Mouse (Mus musculus) kidney, adult 10 weeks (tissue): ENCODE results near the gene Vmn2r79. TPM values are rescaled to one million over a fixed set of nuclear protein-coding genes. Genes with fewer than 3 reads are reported as not detected.

Experiments used
- polyA plus RNA-seq: library from polyadenylated mRNA; stranded (reverse); fragments of 350-450 nt; fragmentation: Illumina TruSeq; extraction: RNeasy Lipid Tissue Mini Kit (QIAGEN cat#74804); gene quantifications from one replicate; pipeline ENCODE4 v1.2.3, GENCODE M21; 2014; ENCODE audit warnings: low read depth, low replicate concordance

The Vmn2r79 gene
- not detected for polyA plus RNA-seq

DNA sequence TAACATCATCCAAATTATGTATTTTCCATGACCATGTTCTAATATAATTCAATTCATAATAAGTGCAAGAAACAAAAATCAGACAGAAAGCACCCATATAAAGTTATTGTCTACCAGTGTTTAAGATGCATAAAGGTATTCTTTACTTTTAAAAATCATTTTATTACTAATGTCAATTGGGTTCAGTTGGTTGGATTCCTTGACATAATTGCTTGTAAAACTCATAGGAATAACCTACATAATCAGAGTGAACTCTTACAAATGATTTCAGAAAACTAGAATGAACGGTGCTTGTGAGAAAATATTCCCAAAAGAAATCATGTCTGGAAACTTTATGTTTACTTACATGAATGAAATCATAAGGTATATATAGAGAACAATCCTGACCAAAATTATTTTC lies at the start of gene Vmn2r79:
TSS of gene Vmn2r79 (plus strand) at position 301 of the 400 bp plus-strand sequence.

Other genes starting within 250 kb of the Vmn2r79 start
- gene Folh1, start 220.2 kb upstream of the Vmn2r79 start, polyA plus RNA-seq: 466 TPM
- 0.28 TPM for gene Vmn2r77, start 201.1 kb upstream of the Vmn2r79 start, polyA plus RNA-seq
- gene Vmn2r78, start 81.0 kb upstream of the Vmn2r79 start, polyA plus RNA-seq: not detected
- gene Nox4, start 250.0 kb downstream of the Vmn2r79 start, polyA plus RNA-seq: 1,479 TPM